Mouse (Mus musculus): Measurements from ENCODE around the gene Irf3. TPM values are rescaled to one million over a fixed set of nuclear protein-coding genes. Genes with fewer than 3 reads are reported as not detected.
A peak's percentile ranks its signal among the peaks of the same experiment; 100 is the strongest.

The Irf3 gene
- polyA plus RNA-seq, 1 experiment from 2014 or later: 105 TPM

GRCm38 (mm10) chr7:45045741-45046140 lies 48.3 kb downstream of the Irf3 start:
- Histone ChIP-seq H3K27ac (no peak overlapping the region), H3K27me3 (no peaks in the 10 kb centered on the region), H3K4me2 (no peak overlapping the region), H3K4me3 (no peak overlapping the region), H3K36me3 (peaks cover 95% of the 10 kb centered on the region), H3K9ac (no peak overlapping the region), H3K9me3 (no peaks in the 10 kb centered on the region), H3K4me1 (peaks cover 15% of the 10 kb centered on the region)
- ATAC-seq (ENCODE audit: insufficient number of reproducible peaks, low FRiP score, low TSS enrichment, low read depth): no peak
- 91% methylated on average over 22 of the region's 22 CpGs for WGBS

- Histone ChIP-seq H3K4me2 (no peak overlapping the region), H3K27ac (no peak overlapping the region), H3K27me3 (no peaks in the 10 kb centered on the region), H3K9ac (no peak overlapping the region), H3K9me3 (no peaks in the 10 kb centered on the region), H3K4me1 (peaks cover 27% of the 10 kb centered on the region), H3K36me3 (peaks cover 83% of the 10 kb centered on the region), H3K4me3 (no peak overlapping the region)
- WGBS: 95% methylated on average over 26 of the region's 26 CpGs
- no peak for ATAC-seq (ENCODE audit: insufficient number of reproducible peaks, low FRiP score, low TSS enrichment, low read depth)
These were observed 49.5 kb downstream of the Irf3 start for GRCm38 (mm10) chr7:45046853-45047350.

DNA sequence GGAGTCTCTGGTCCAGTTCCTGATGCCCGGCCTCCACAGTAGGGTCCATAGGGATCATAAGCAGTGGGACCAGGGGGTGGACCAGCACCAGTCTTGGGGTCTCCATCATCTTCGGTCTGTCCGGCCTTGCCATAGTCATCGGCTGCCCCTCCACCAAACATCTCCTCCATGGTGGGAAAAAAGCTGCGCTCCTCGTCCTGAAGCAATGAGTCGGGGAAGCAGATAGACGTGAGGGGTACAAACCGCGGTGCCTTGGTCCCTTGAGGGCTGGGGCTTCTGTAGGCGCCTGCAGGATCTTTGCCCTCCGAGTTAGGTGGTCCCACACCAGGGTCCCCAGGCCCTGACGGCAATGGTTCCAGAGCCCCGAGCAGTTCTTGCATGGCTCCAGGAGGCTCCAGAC lies 50.0 kb downstream of the Irf3 start:
- no peak overlapping the region for H3K9ac ChIP-seq
- no peaks in the 10 kb centered on the region for H3K27me3 ChIP-seq
- no peak for ATAC-seq (ENCODE audit: insufficient number of reproducible peaks, low FRiP score, low TSS enrichment, low read depth)
- H3K4me3 ChIP-seq: no peak overlapping the region
- no peaks in the 10 kb centered on the region for H3K9me3 ChIP-seq
- H3K36me3 ChIP-seq: peaks cover 77% of the 10 kb centered on the region
- H3K4me1 ChIP-seq: peaks cover 31% of the 10 kb centered on the region
- 96% methylated on average over 14 of the region's 14 CpGs for WGBS
- no peak overlapping the region for H3K4me2 ChIP-seq
- no peak overlapping the region for H3K27ac ChIP-seq

GRCm38 (mm10) chr7:45048001-45048890 lies 50.8 kb downstream of the Irf3 start:
- H3K27me3 ChIP-seq: no peaks in the 10 kb centered on the region
- 91% methylated on average over 37 of the region's 38 CpGs for WGBS
- ATAC-seq (ENCODE audit: insufficient number of reproducible peaks, low FRiP score, low TSS enrichment, low read depth): no peak
- peaks cover 70% of the 10 kb centered on the region for H3K36me3 ChIP-seq
- H3K4me3 ChIP-seq: no peak overlapping the region
- H3K4me2 ChIP-seq: peak overlapping the region; percentile 5; the same call in 1 of the 2 replicates
- H3K4me1 ChIP-seq: peaks cover 31% of the 10 kb centered on the region
- H3K9ac ChIP-seq: no peak overlapping the region
- no peak overlapping the region for H3K27ac ChIP-seq
- H3K9me3 ChIP-seq: no peaks in the 10 kb centered on the region

DNA sequence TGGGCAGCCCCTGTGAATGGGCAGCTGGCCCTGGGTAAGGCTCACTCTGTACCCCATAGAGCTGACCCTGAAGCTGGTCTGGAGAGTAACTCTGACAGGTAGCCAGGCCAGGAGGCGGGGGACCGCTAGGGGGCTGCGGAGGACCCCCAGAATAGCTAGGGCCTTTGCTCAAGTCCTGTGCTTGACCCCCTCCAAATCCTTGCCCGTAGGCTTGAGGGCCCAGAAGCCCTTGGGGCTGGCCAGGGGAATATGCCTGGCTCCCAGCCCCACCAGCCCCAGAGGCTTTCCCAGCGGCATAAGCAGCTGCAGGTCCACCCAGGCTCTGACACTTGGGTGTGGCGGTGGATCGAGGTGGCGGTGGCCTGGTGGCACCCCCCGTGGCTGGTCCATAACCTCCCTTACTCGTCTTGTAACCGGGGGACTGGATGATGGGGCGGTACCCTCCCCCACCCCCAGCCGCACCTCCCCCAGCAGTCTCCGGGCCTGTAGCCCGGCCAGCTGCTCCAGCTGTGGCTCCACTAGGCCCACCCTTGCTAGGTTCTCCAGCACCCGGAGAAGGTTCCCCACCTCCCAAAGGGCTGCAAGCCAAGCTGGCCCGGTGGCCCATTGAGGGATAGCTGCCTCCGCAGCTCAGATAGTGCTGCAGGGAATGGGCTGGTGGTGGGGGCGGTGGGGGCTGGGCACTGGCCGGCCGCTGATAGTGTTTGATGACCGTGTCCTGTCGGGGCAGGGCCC lies 51.6 kb downstream of the Irf3 start:
- no peaks in the 10 kb centered on the region for H3K9me3 ChIP-seq
- no peak overlapping the region for H3K9ac ChIP-seq
- H3K27me3 ChIP-seq: no peaks in the 10 kb centered on the region
- no peak overlapping the region for H3K4me3 ChIP-seq
- peaks cover 31% of the 10 kb centered on the region for H3K4me1 ChIP-seq
- H3K27ac ChIP-seq: no peak overlapping the region
- ATAC-seq (ENCODE audit: insufficient number of reproducible peaks, low FRiP score, low TSS enrichment, low read depth): no peak
- no peak overlapping the region for H3K4me2 ChIP-seq
- WGBS: 90% methylated on average over 23 of the region's 23 CpGs
- H3K36me3 ChIP-seq: peaks cover 61% of the 10 kb centered on the region

DNA sequence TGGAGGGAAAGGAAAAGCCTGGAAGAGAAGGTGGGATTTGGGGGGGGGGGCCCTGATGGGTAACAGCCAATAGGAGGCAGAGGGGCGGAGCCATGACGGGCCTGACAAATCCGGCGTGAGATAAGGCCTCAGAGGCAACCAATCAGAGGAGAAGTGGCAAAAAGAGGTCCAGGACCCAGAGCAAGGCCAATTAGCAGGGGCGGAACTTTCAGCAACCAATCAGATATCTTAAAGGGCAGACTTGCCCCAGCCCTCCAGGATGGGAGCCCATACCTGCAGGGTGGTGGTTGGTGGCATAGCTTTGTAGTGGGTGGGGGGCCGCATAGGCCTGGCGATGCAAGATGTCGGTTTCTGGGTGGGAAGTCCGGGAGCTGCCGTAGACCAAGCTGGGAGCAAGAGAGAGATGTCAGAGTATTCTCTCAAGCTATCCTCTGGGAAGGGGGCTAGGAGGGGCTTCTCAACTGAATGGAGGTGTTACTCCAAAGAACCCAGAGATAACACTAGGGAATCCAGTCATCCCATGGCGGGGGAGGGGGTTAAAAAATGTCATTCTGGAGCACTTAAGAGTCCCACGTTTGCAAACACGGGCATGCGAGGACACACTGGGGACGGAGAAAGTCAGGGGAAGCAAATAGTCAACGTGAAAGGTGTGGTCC lies 53.6 kb downstream of the Irf3 start:
- Histone ChIP-seq H3K27ac (peak overlapping the region; percentile 100), H3K36me3 (peaks cover 43% of the 10 kb centered on the region), H3K4me3 (peak overlapping the region; percentile 82), H3K4me1 (peaks cover 35% of the 10 kb centered on the region), H3K9me3 (no peaks in the 10 kb centered on the region), H3K27me3 (no peaks in the 10 kb centered on the region), H3K4me2 (peak overlapping the region; percentile 89), H3K9ac (0 out of 2 replicates have a peak overlapping the region, but pooled peaks have one; percentile 84)
- 0 out of 2 replicates have a peak, but pooled peaks have one; percentile 8 for ATAC-seq (ENCODE audit: insufficient number of reproducible peaks, low FRiP score, low TSS enrichment, low read depth)
- 8% methylated on average over 16 of the region's 16 CpGs for WGBS

DNA sequence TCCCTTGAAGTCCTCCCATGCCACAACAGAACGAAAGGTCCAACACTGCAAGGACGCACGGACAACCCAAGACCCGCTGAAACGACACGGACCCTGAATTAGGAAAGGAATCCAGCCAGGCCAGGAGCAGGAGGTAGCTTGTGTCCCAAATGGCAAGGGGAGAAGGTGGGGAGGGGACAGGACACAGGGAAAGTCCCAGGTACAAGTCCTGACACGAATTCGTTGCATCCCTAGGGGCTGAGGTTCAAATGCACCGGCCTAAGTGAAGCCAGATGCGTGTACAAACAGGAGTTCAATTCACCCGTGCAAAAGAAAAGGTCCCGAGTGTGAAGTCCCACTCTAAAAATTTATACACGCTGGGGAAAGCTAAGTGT lies 54.1 kb downstream of the Irf3 start:
- WGBS: 2% methylated on average over 13 of the region's 13 CpGs
- Histone ChIP-seq H3K4me1 (peaks cover 35% of the 10 kb centered on the region), H3K27me3 (no peaks in the 10 kb centered on the region), H3K9ac (peak overlapping the region; percentile 84), H3K27ac (peak overlapping the region; percentile 100), H3K9me3 (no peaks in the 10 kb centered on the region), H3K4me2 (peak overlapping the region; percentile 89), H3K36me3 (peaks cover 38% of the 10 kb centered on the region), H3K4me3 (peak overlapping the region; percentile 82)
- ATAC-seq (ENCODE audit: insufficient number of reproducible peaks, low FRiP score, low TSS enrichment, low read depth): no peak

Small RNA genes within 50 kb of the gene (microRNA-seq; reads per million reads assigned to microRNA genes)
- 1.2 reads per million for gene Mir7054

Other genes starting within 250 kb of the Irf3 start
- gene Vrk3, start 249.2 kb upstream of the Irf3 start, polyA plus RNA-seq (2015; fragmentation: Nextera tagmentation; extraction: Ambion mirVana): 30.4 and 30.8 TPM in 2 replicates
- gene Zfp473, start 246.6 kb upstream of the Irf3 start, polyA plus RNA-seq (2015; fragmentation: Nextera tagmentation; extraction: Ambion mirVana): 1.7 TPM in 2 replicates
- gene Nup62, start 181.6 kb upstream of the Irf3 start, polyA plus RNA-seq (2015; fragmentation: Nextera tagmentation; extraction: Ambion mirVana): 83.6 and 88.0 TPM in 2 replicates
- gene Il4i1, start 181.3 kb upstream of the Irf3 start, polyA plus RNA-seq (2015; fragmentation: Nextera tagmentation; extraction: Ambion mirVana): 1.0 and 1.6 TPM in 2 replicates
- 5.7 and 6.2 TPM in 2 replicates for gene Atf5, start 181.0 kb upstream of the Irf3 start, polyA plus RNA-seq (2015; fragmentation: Nextera tagmentation; extraction: Ambion mirVana)
- gene Akt1s1, start 148.7 kb upstream of the Irf3 start, polyA plus RNA-seq (2015; fragmentation: Nextera tagmentation; extraction: Ambion mirVana): 118 and 124 TPM in 2 replicates
- 82.6 and 89.6 TPM in 2 replicates for gene Tbc1d17, start 148.6 kb upstream of the Irf3 start, polyA plus RNA-seq (2015; fragmentation: Nextera tagmentation; extraction: Ambion mirVana)
- gene Pnkp, start 140.5 kb upstream of the Irf3 start, polyA plus RNA-seq (2015; fragmentation: Nextera tagmentation; extraction: Ambion mirVana): 29.7 and 29.8 TPM in 2 replicates
- gene Ptov1, start 127.9 kb upstream of the Irf3 start, polyA plus RNA-seq (2015; fragmentation: Nextera tagmentation; extraction: Ambion mirVana): 286 and 373 TPM in 2 replicates
- 103 and 109 TPM in 2 replicates for gene Med25, start 104.9 kb upstream of the Irf3 start, polyA plus RNA-seq (2015; fragmentation: Nextera tagmentation; extraction: Ambion mirVana)
- gene Fuz, start 101.6 kb upstream of the Irf3 start, polyA plus RNA-seq (2015; fragmentation: Nextera tagmentation; extraction: Ambion mirVana): 22.8 and 24.2 TPM in 2 replicates
- 68.8 and 71.9 TPM in 2 replicates for gene Ap2a1, start 68.2 kb upstream of the Irf3 start, polyA plus RNA-seq (2015; fragmentation: Nextera tagmentation; extraction: Ambion mirVana)
- gene Tsks, start 54.4 kb upstream of the Irf3 start, polyA plus RNA-seq (2015; fragmentation: Nextera tagmentation; extraction: Ambion mirVana): 0.17 TPM in 1 of 2 replicates, not detected in the other
- 27.9 and 28.3 TPM in 2 replicates for gene Cpt1c, start 22.8 kb upstream of the Irf3 start, polyA plus RNA-seq (2015; fragmentation: Nextera tagmentation; extraction: Ambion mirVana)
- 408 and 429 TPM in 2 replicates for gene Prmt1, start 11.1 kb upstream of the Irf3 start, polyA plus RNA-seq (2015; fragmentation: Nextera tagmentation; extraction: Ambion mirVana)
- 58.8 and 59.4 TPM in 2 replicates for gene Bcl2l12, start 1.1 kb downstream of the Irf3 start, polyA plus RNA-seq (2015; fragmentation: Nextera tagmentation; extraction: Ambion mirVana)
- gene Scaf1, start 18.7 kb downstream of the Irf3 start, polyA plus RNA-seq (2015; fragmentation: Nextera tagmentation; extraction: Ambion mirVana): 34.8 TPM in 2 replicates
- gene Rras, start 20.3 kb downstream of the Irf3 start, polyA plus RNA-seq (2015; fragmentation: Nextera tagmentation; extraction: Ambion mirVana): 44.9 and 49.1 TPM in 2 replicates
- 9.3 and 11.5 TPM in 2 replicates for gene Prr12, start 55.2 kb downstream of the Irf3 start, polyA plus RNA-seq (2015; fragmentation: Nextera tagmentation; extraction: Ambion mirVana)
- 63.0 and 70.3 TPM in 2 replicates for gene Nosip, start 64.8 kb downstream of the Irf3 start, polyA plus RNA-seq (2015; fragmentation: Nextera tagmentation; extraction: Ambion mirVana)
- gene Prrg2, start 65.0 kb downstream of the Irf3 start, polyA plus RNA-seq (2015; fragmentation: Nextera tagmentation; extraction: Ambion mirVana): 23.1 and 25.1 TPM in 2 replicates
- 653 and 714 TPM in 2 replicates for gene Rcn3, start 94.6 kb downstream of the Irf3 start, polyA plus RNA-seq (2015; fragmentation: Nextera tagmentation; extraction: Ambion mirVana)
- 99.7 and 121 TPM in 2 replicates for gene Fcgrt, start 106.2 kb downstream of the Irf3 start, polyA plus RNA-seq (2015; fragmentation: Nextera tagmentation; extraction: Ambion mirVana)
- gene Rps11, start 126.8 kb downstream of the Irf3 start, polyA plus RNA-seq (2015; fragmentation: Nextera tagmentation; extraction: Ambion mirVana): 1,215 and 1,484 TPM in 2 replicates
- 1,220 and 1,390 TPM in 2 replicates for gene Rpl13a, start 131.1 kb downstream of the Irf3 start, polyA plus RNA-seq (2015; fragmentation: Nextera tagmentation; extraction: Ambion mirVana)
- gene Gm45713, start 138.6 kb downstream of the Irf3 start, polyA plus RNA-seq (2015; fragmentation: Nextera tagmentation; extraction: Ambion mirVana): 0.65 TPM in 1 of 2 replicates, not detected in the other
- 2.1 and 2.7 TPM in 2 replicates for gene Flt3l, start 138.8 kb downstream of the Irf3 start, polyA plus RNA-seq (2015; fragmentation: Nextera tagmentation; extraction: Ambion mirVana)
- 76.3 and 84.6 TPM in 2 replicates for gene Pih1d1, start 156.7 kb downstream of the Irf3 start, polyA plus RNA-seq (2015; fragmentation: Nextera tagmentation; extraction: Ambion mirVana)
- 44.1 and 49.1 TPM in 2 replicates for gene Aldh16a1, start 156.9 kb downstream of the Irf3 start, polyA plus RNA-seq (2015; fragmentation: Nextera tagmentation; extraction: Ambion mirVana)
- gene Slc17a7, start 166.3 kb downstream of the Irf3 start, polyA plus RNA-seq (2015; fragmentation: Nextera tagmentation; extraction: Ambion mirVana): 0.12 and 0.24 TPM in 2 replicates
- not detected in 2 replicates for gene Gfy, start 181.9 kb downstream of the Irf3 start, polyA plus RNA-seq (2015; fragmentation: Nextera tagmentation; extraction: Ambion mirVana)
- not detected in 2 replicates for gene Pth2, start 183.3 kb downstream of the Irf3 start, polyA plus RNA-seq (2015; fragmentation: Nextera tagmentation; extraction: Ambion mirVana)
- 1.2 and 2.7 TPM in 2 replicates for gene Ccdc155, start 207.2 kb downstream of the Irf3 start, polyA plus RNA-seq (2015; fragmentation: Nextera tagmentation; extraction: Ambion mirVana)
- gene Dkkl1, start 214.5 kb downstream of the Irf3 start, polyA plus RNA-seq (2015; fragmentation: Nextera tagmentation; extraction: Ambion mirVana): 51.2 and 64.5 TPM in 2 replicates
- gene Tead2, start 218.1 kb downstream of the Irf3 start, polyA plus RNA-seq (2015; fragmentation: Nextera tagmentation; extraction: Ambion mirVana): 131 and 134 TPM in 2 replicates
- 3.8 and 5.1 TPM in 2 replicates for gene Cd37, start 241.5 kb downstream of the Irf3 start, polyA plus RNA-seq (2015; fragmentation: Nextera tagmentation; extraction: Ambion mirVana)
- gene Slc6a16, start 243.4 kb downstream of the Irf3 start, polyA plus RNA-seq (2015; fragmentation: Nextera tagmentation; extraction: Ambion mirVana): 0.09 TPM in 1 of 2 replicates, not detected in the other